Mouse (Mus musculus): ENCODE measurements around the gene Baiap2. TPM values are rescaled to one million over a fixed set of nuclear protein-coding genes. Genes with fewer than 3 reads are reported as not detected.

Baiap2 gene
- polyA plus RNA-seq, 1 experiment, result 7.9 TPM

DNA sequence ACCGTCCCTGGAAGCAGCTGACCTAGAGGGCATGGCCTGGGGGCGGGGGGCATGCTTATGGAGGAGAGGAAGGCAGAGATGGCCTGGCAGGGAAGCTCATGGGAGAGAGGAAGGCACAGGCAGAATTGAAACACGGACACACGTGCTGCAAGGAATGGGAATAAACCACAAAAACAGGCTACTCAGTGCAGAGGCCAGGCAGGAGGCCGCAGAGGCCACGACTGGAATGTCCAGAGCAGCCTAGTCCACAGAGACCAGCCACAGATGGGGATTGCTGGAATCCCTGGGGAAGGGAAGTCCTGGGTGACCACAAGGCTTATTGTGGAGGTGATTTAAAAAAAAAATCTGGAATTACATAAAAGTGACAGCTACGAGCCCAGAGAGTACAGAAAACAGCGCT lies 106.5 kb downstream of the Baiap2 start:
- TF ChIP-seq CTCF (IDR thresholded peaks at IDR 0.05; ENCODE audit: control insufficient read depth, insufficient read depth, low read length), result no peak
- TF ChIP-seq POLR2A (IDR thresholded peaks at IDR 0.05; ENCODE audit: borderline replicate concordance, control insufficient read depth, low read depth, low read length), result no peak
- H3K4me1 ChIP-seq (ENCODE audit: control insufficient read depth, insufficient read depth, low read length), result no peaks in the 10 kb centered on the region; the same call in 1 of the 2 replicates
- WGBS, result 77% methylated on average over 8 of the region's 8 CpGs
- H3K4me3 ChIP-seq (replicated peaks; ENCODE audit: control insufficient read depth, low read depth, low read length), result no peak overlapping the region
- no peak overlapping the region for H3K27ac ChIP-seq (ENCODE audit: control insufficient read depth, insufficient read depth, low read depth, low read length, poor library complexity)

DNA sequence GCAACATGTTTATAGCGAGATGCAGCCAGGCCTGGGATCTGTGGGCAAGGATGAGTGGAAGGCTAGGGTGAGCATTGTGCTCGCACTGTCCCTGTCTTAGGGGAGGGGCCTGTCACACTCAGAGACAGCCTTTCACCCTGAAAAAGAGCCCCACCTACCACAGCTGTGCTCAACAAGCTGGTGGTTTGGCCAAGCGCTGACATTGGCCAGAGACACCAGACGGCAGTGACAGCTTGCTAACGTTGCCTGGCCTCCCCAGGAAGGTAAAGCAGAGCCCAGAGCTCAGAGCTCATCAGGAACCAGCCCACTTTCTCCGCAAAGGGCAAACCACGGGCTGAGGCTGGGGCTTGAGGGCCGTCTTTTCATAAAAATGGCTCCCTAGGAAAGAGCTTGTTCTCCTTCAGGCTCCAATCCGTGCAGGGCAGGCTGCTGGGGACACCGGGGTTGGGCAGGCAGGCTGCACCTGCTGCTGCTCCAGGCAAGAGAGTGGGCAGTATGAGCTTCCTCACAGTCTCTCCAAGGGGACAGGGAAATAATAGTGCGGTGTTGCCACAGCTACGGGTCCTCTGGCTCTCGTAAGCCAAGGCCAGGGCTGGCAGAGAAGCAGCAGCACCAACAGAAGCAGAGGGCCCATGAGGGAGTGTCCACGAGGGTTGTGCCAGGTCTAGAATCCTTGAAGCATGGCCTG lies 108.7 kb downstream of the Baiap2 start:
- 56% methylated on average over 14 of the region's 14 CpGs for WGBS

DNA sequence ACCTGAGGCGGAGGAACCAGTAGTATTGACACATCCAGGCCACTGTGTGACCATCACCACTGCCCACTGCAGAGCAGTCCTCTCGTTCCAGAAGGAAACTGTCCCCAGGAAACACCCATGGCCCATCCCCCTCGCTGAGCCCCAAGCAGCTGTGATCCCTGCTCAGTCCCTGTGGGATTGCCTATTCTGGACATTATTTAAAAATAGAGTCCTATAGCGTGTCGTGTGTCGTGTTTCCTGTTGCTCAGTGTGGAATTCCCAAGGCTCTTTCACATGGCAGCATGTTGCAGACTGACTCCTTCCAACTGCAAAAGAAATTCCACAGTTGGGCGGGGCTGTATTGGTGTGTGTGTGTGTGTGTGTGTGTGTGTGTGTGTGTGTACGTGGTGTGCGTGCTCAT lies 109.7 kb downstream of the Baiap2 start:
- H3K4me3 ChIP-seq (replicated peaks; ENCODE audit: control insufficient read depth, low read depth, low read length), result no peak overlapping the region
- no peak overlapping the region for H3K27ac ChIP-seq (ENCODE audit: control insufficient read depth, insufficient read depth, low read depth, low read length, poor library complexity)
- TF ChIP-seq CTCF (IDR thresholded peaks at IDR 0.05; ENCODE audit: control insufficient read depth, insufficient read depth, low read length), result no peak
- no peak for TF ChIP-seq POLR2A (IDR thresholded peaks at IDR 0.05; ENCODE audit: borderline replicate concordance, control insufficient read depth, low read depth, low read length)
- H3K4me1 ChIP-seq (ENCODE audit: control insufficient read depth, insufficient read depth, low read length), result no peaks in the 10 kb centered on the region; the same call in 1 of the 2 replicates
- WGBS, result 72% methylated on average over 9 of the region's 9 CpGs

More for the DNA sequence above, 108.7 kb downstream of the Baiap2 start:
- no peak for TF ChIP-seq CTCF (IDR thresholded peaks at IDR 0.05; ENCODE audit: control insufficient read depth, insufficient read depth, low read length)
- no peak for TF ChIP-seq POLR2A (IDR thresholded peaks at IDR 0.05; ENCODE audit: borderline replicate concordance, control insufficient read depth, low read depth, low read length)
- Histone ChIP-seq H3K4me1 (ENCODE audit: control insufficient read depth, insufficient read depth, low read length) (no peaks in the 10 kb centered on the region; the same call in 1 of the 2 replicates), H3K4me3 (replicated peaks; ENCODE audit: control insufficient read depth, low read depth, low read length) (no peak overlapping the region), H3K27ac (ENCODE audit: control insufficient read depth, insufficient read depth, low read depth, low read length, poor library complexity) (peak overlapping the region; percentile 15; the same call in 1 of the 2 replicates)

DNA sequence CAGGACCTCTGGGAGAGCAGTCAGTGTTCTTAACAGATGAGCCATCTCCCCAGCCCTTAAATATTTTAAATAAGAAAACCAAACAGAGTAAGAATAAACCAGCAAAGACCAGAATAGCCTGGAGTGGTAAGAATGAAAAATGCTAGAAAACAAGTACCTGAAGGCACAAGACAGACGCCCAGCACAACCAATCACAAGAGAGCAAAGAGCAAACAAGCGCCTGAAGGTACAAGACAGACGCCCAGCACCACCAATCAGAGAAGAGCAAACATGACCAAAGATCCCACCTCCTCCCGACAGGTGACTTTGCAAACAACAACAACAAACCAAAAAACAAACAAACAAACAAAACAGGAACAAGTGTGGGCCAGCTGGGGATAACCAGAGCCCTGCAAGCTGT lies 111.3 kb downstream of the Baiap2 start:
- no peak overlapping the region for H3K27ac ChIP-seq (ENCODE audit: control insufficient read depth, insufficient read depth, low read depth, low read length, poor library complexity)

DNA sequence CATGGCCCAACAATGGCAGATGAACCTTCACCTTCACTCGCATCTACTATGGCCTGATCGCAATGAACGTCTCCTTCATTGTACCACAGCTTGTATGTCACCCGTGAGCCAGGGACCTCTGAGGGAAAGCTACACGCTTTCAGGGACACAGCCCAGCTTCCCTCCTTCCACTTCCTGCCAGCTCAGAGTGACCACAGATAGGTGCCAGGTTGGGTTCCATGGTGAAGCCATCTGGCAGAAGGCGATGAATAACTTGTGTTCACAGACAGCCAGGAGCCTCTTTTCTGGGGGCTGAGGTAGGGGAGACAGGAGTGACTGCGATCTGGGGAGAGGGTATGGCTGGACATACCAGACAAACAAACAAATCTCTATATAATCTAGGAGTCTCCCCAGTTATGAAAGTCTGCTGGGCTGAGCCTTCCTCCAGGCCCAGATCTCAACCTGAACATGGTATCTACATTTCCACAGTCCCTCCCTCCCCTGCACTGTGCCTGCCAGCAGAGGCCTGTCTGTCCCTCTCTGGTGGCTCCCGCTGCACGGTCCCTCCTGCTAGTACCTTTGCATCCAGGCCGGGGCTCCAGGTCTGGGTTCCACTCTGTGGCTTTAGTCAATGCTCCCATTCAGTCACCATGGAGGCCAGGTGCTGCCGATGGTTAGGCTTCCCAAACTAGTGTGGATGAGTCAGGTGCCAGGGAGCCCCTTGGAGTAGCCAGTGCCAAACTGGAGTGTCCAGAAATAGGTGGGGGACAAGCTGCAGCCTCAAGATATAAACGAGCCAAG lies 113.6 kb downstream of the Baiap2 start:
- Histone ChIP-seq H3K4me1 (ENCODE audit: control insufficient read depth, insufficient read depth, low read length) (no peaks in the 10 kb centered on the region; the same call in 1 of the 2 replicates), H3K4me3 (replicated peaks; ENCODE audit: control insufficient read depth, low read depth, low read length) (no peak overlapping the region), H3K27ac (ENCODE audit: control insufficient read depth, insufficient read depth, low read depth, low read length, poor library complexity) (no peak overlapping the region)
- TF ChIP-seq POLR2A (IDR thresholded peaks at IDR 0.05; ENCODE audit: borderline replicate concordance, control insufficient read depth, low read depth, low read length) (no peak), CTCF (IDR thresholded peaks at IDR 0.05; ENCODE audit: control insufficient read depth, insufficient read depth, low read length) (no peak)
- 83% methylated on average over 12 of the region's 12 CpGs for WGBS

More for the DNA sequence above, 111.3 kb downstream of the Baiap2 start:
- 87% methylated on average over 4 of the region's 4 CpGs for WGBS
- no peaks in the 10 kb centered on the region; the same call in 1 of the 2 replicates for H3K4me1 ChIP-seq (ENCODE audit: control insufficient read depth, insufficient read depth, low read length)
- TF ChIP-seq CTCF (IDR thresholded peaks at IDR 0.05; ENCODE audit: control insufficient read depth, insufficient read depth, low read length), result no peak
- TF ChIP-seq POLR2A (IDR thresholded peaks at IDR 0.05; ENCODE audit: borderline replicate concordance, control insufficient read depth, low read depth, low read length), result no peak
- no peak overlapping the region for H3K4me3 ChIP-seq (replicated peaks; ENCODE audit: control insufficient read depth, low read depth, low read length)

Other genes with a start within 250 kb of the Baiap2 start
- 16.1 and 18.5 TPM in 2 replicates for gene Chmp6, start 29.3 kb upstream of the Baiap2 start, polyA plus RNA-seq (2011; ENCODE audit: insufficient read depth, insufficient read length, low replicate concordance, missing spikeins)
- 8.4 and 15.7 TPM in 2 replicates for gene Aatk, start 104.4 kb downstream of the Baiap2 start, polyA plus RNA-seq (2011; ENCODE audit: insufficient read depth, insufficient read length, low replicate concordance, missing spikeins)
- 14.3 and 19.8 TPM in 2 replicates for gene Cep131, start 144.1 kb downstream of the Baiap2 start, polyA plus RNA-seq (2011; ENCODE audit: insufficient read depth, insufficient read length, low replicate concordance, missing spikeins)
- gene Tepsin, start 156.0 kb downstream of the Baiap2 start, polyA plus RNA-seq (2011; ENCODE audit: insufficient read depth, insufficient read length, low replicate concordance, missing spikeins), result 8.6 and 24.6 TPM in 2 replicates
- 27.6 and 30.1 TPM in 2 replicates for gene Ndufaf8, start 156.2 kb downstream of the Baiap2 start, polyA plus RNA-seq (2011; ENCODE audit: insufficient read depth, insufficient read length, low replicate concordance, missing spikeins)
- 23.3 and 37.7 TPM in 2 replicates for gene Slc38a10, start 208.6 kb downstream of the Baiap2 start, polyA plus RNA-seq (2011; ENCODE audit: insufficient read depth, insufficient read length, low replicate concordance, missing spikeins)

All from bone marrow, adult 2 months (tissue).